Mouse (Mus musculus) ES-E14 (cell line): ENCODE results near the gene Gcdh.

ENCODE experiments used
- CHD2 ChIP-seq: IDR thresholded peaks from 2 replicates; pipeline ENCODE4 v1.6.1; 2014; ENCODE audit warnings: mild to moderate bottlenecking, low read depth, low read length, inconsistent platforms
- MAFK ChIP-seq: IDR thresholded peaks from 2 replicates; pipeline ENCODE4 v1.6.1; 2014; ENCODE audit warnings: mild to moderate bottlenecking, low read depth, low read length, inconsistent platforms; ENCODE audit not compliant: insufficient read depth
- ZC3H11A ChIP-seq: IDR thresholded peaks from 2 replicates; pipeline ENCODE4 v1.6.1; 2012; ENCODE audit warnings: low read depth, mild to moderate bottlenecking, inconsistent platforms, low read length, borderline replicate concordance
- ZNF384 ChIP-seq: IDR thresholded peaks from 2 replicates; pipeline ENCODE4 v1.6.1; 2012; ENCODE audit warnings: low read depth, low read length, inconsistent platforms

GRCm38 (mm10) chr8:84912391-84912790 lies 18.7 kb upstream of the Gcdh start:
- TF ChIP-seq ZC3H11A: no peak
- no peak for TF ChIP-seq CHD2
- TF ChIP-seq ZNF384: no peak
- no peak for TF ChIP-seq MAFK
